Mouse (Mus musculus) heart, embryonic 14.5 days (tissue): ENCODE measurements around the gene Erc2. TPM values are rescaled to one million over a fixed set of nuclear protein-coding genes. Genes with fewer than 3 reads are reported as not detected.

ENCODE experiments used
- ATAC-seq: fragments of 200-750 bp; cut with Nextera tagmentation; 2 replicates; pipeline ENCODE4 v1.8.0; 2017; ENCODE audit warnings: low read depth, moderate TSS enrichment; ENCODE audit not compliant: insufficient number of reproducible peaks, insufficient read depth, low FRiP score
- H3K27ac ChIP-seq, 2 experiments: fragments of 200-500 bp in 1 of 2; fragments of 300-500 bp in 1 of 2; sonication (generic) in 1 of 2; replicated peaks in 1 of 2; 2 replicates each; pipeline ENCODE4 v1.5.1; 2012 to 2014; ENCODE audit warnings: low read depth in 2 of 2, low read length in 2 of 2, control low read depth in 1 of 2, mild to moderate bottlenecking in 1 of 2, mixed read lengths in 1 of 2; ENCODE audit not compliant: control insufficient read depth in 1 of 2, insufficient read depth in 1 of 2
- H3K27me3 ChIP-seq: fragments of 300-500 bp; sonication (generic); 2 replicates; pipeline ENCODE4 v1.6.1; 2014; ENCODE audit warnings: mild to moderate bottlenecking, low read length, control low read depth; ENCODE audit not compliant: control insufficient read depth, insufficient read depth
- H3K36me3 ChIP-seq: fragments of 300-500 bp; sonication (generic); 2 replicates; pipeline ENCODE4 v1.6.1; 2014; ENCODE audit warnings: mild to moderate bottlenecking, control low read depth, low read length, mixed read lengths; ENCODE audit not compliant: control insufficient read depth, insufficient read depth
- H3K4me1 ChIP-seq, 2 experiments: fragments of 200-500 bp in 1 of 2; fragments of 300-500 bp in 1 of 2; sonication (generic) in 1 of 2; 2 replicates each; pipeline ENCODE4 v1.6.1; 2012 to 2014; ENCODE audit warnings: low read length in 2 of 2, control low read depth in 1 of 2, mixed read lengths in 1 of 2; ENCODE audit not compliant: control insufficient read depth in 2 of 2, insufficient read depth in 2 of 2
- H3K4me2 ChIP-seq: fragments of 300-500 bp; sonication (generic); 2 replicates; pipeline ENCODE4 v1.6.1; 2014; ENCODE audit warnings: mild to moderate bottlenecking, low read length
- H3K4me3 ChIP-seq, 2 experiments: fragments of 200-500 bp in 1 of 2; fragments of 300-500 bp in 1 of 2; sonication (generic) in 1 of 2; 2 replicates each; pipeline ENCODE4 v1.5.1; 2012 to 2014; ENCODE audit warnings: low read length in 2 of 2, mild to moderate bottlenecking in 2 of 2, control low read depth in 1 of 2, low read depth in 1 of 2, moderate library complexity in 1 of 2; ENCODE audit not compliant: control insufficient read depth in 1 of 2, insufficient read depth in 1 of 2
- H3K9ac ChIP-seq: fragments of 300-500 bp; sonication (generic); 2 replicates; pipeline ENCODE4 v1.6.1; 2014; ENCODE audit warnings: mild to moderate bottlenecking, low read length
- H3K9me3 ChIP-seq: fragments of 300-500 bp; sonication (generic); 2 replicates; pipeline ENCODE4 v1.6.1; 2016; ENCODE audit warnings: low read length, control low read depth; ENCODE audit not compliant: control insufficient read depth
- WGBS: fragments of 180-500 bp; shearing (Covaris S2); extraction: QIAGEN DNeasy Blood & Tissue Kit; methylation state at CpG from one replicate; pipeline ENCODE4 v1.1.7; 2014; 5-methylcytosine and 5-hydroxymethylcytosine counted together
- polyA plus RNA-seq: library from polyadenylated mRNA; unstranded; fragments of >200 nt; fragmentation: Nextera tagmentation; extraction: Ambion mirVana; gene quantifications from 2 replicates; pipeline ENCODE4 v1.2.1, GENCODE M21; 2014

The Erc2 gene
- polyA plus RNA-seq, 1 experiment from 2014 or later: 3.2 TPM

GRCm38 (mm10) chr14:28456372-28457076, 834.3 kb downstream of the Erc2 start:
- Histone ChIP-seq H3K36me3 (no peaks in the 10 kb centered on the region), H3K4me3 (no peak overlapping the region), H3K27me3 (no peaks in the 10 kb centered on the region), H3K9me3 (no peaks in the 10 kb centered on the region), H3K4me1 (no peaks in the 10 kb centered on the region), H3K9ac (no peak overlapping the region), H3K27ac (no peak overlapping the region), H3K4me2 (no peak overlapping the region)
- no peak for ATAC-seq
- WGBS: 79% methylated on average over 7 of the region's 7 CpGs

- no peak overlapping the region for H3K4me2 ChIP-seq
- no peaks in the 10 kb centered on the region for H3K27me3 ChIP-seq
- no peaks in the 10 kb centered on the region for H3K4me1 ChIP-seq
- H3K4me3 ChIP-seq: no peak overlapping the region
- WGBS: 70% methylated on average over 3 of the region's 3 CpGs
- no peak overlapping the region for H3K9ac ChIP-seq
- H3K27ac ChIP-seq: no peak overlapping the region
- no peak for ATAC-seq
- no peaks in the 10 kb centered on the region for H3K9me3 ChIP-seq
- no peaks in the 10 kb centered on the region for H3K36me3 ChIP-seq
Measured at GRCm38 (mm10) chr14:28457428-28457827, 835.2 kb downstream of the Erc2 start.

- no peaks in the 10 kb centered on the region for H3K27me3 ChIP-seq
Measured at GRCm38 (mm10) chr14:28467956-28468355, 845.7 kb downstream of the Erc2 start.

GRCm38 (mm10) chr14:28469696-28470095, 847.5 kb downstream of the Erc2 start:
- no peaks in the 10 kb centered on the region for H3K27me3 ChIP-seq
- WGBS: 21% methylated on average over 4 of the region's 4 CpGs
- H3K4me3 ChIP-seq: no peak overlapping the region
- no peaks in the 10 kb centered on the region for H3K36me3 ChIP-seq
- ATAC-seq: no peak
- no peak overlapping the region for H3K4me2 ChIP-seq
- no peaks in the 10 kb centered on the region for H3K4me1 ChIP-seq
- H3K9me3 ChIP-seq: no peaks in the 10 kb centered on the region
- no peak overlapping the region for H3K9ac ChIP-seq
- H3K27ac ChIP-seq: no peak overlapping the region

More at GRCm38 (mm10) chr14:28467956-28468355, 845.7 kb downstream of the Erc2 start:
- 80% methylated on average over 5 of the region's 5 CpGs for WGBS
- no peak overlapping the region for H3K27ac ChIP-seq
- no peaks in the 10 kb centered on the region for H3K4me1 ChIP-seq
- ATAC-seq: no peak
- H3K4me2 ChIP-seq: no peak overlapping the region
- no peak overlapping the region for H3K9ac ChIP-seq
- H3K4me3 ChIP-seq: no peak overlapping the region
- no peaks in the 10 kb centered on the region for H3K9me3 ChIP-seq
- H3K36me3 ChIP-seq: no peaks in the 10 kb centered on the region

GRCm38 (mm10) chr14:28470212-28470611, 848.0 kb downstream of the Erc2 start:
- Histone ChIP-seq H3K27me3 (no peaks in the 10 kb centered on the region), H3K27ac (no peak overlapping the region), H3K9me3 (no peaks in the 10 kb centered on the region), H3K9ac (no peak overlapping the region), H3K4me2 (no peak overlapping the region), H3K4me3 (no peak overlapping the region), H3K36me3 (no peaks in the 10 kb centered on the region), H3K4me1 (no peaks in the 10 kb centered on the region)
- WGBS: 84% methylated on average over 6 of the region's 6 CpGs
- no peak for ATAC-seq

GRCm38 (mm10) chr14:28475012-28475411, 852.8 kb downstream of the Erc2 start:
- no peaks in the 10 kb centered on the region for H3K4me1 ChIP-seq
- H3K9ac ChIP-seq: no peak overlapping the region
- H3K27ac ChIP-seq: no peak overlapping the region
- no peak for ATAC-seq
- peak overlapping the region; percentile 18; the same call in 1 of the 2 replicates for H3K4me2 ChIP-seq
- H3K9me3 ChIP-seq: no peaks in the 10 kb centered on the region
- H3K4me3 ChIP-seq: no peak overlapping the region
- H3K27me3 ChIP-seq: no peaks in the 10 kb centered on the region
- WGBS: 42% methylated on average over 3 of the region's 3 CpGs
- H3K36me3 ChIP-seq: no peaks in the 10 kb centered on the region

GRCm38 (mm10) chr14:28475421-28475820, 853.2 kb downstream of the Erc2 start:
- no peak overlapping the region for H3K9ac ChIP-seq
- no peaks in the 10 kb centered on the region for H3K9me3 ChIP-seq
- no peak for ATAC-seq
- H3K27me3 ChIP-seq: no peaks in the 10 kb centered on the region
- H3K4me1 ChIP-seq: no peaks in the 10 kb centered on the region
- no peaks in the 10 kb centered on the region for H3K36me3 ChIP-seq
- H3K27ac ChIP-seq: no peak overlapping the region
- H3K4me3 ChIP-seq: no peak overlapping the region
- peak overlapping the region; percentile 18; the same call in 1 of the 2 replicates for H3K4me2 ChIP-seq
- 24% methylated on average over 7 of the region's 7 CpGs for WGBS

- H3K27me3 ChIP-seq: no peaks in the 10 kb centered on the region
- 53% methylated on average over 3 of the region's 3 CpGs for WGBS
- no peak overlapping the region for H3K27ac ChIP-seq
- H3K4me1 ChIP-seq: peaks cover 0 to 2% of the 10 kb centered on the region in 2 experiments; a peak in 1 of 4 replicates
- H3K4me3 ChIP-seq: no peak overlapping the region
- H3K9ac ChIP-seq: no peak overlapping the region
- no peaks in the 10 kb centered on the region for H3K36me3 ChIP-seq
- H3K4me2 ChIP-seq: no peak overlapping the region
- no peak for ATAC-seq
- H3K9me3 ChIP-seq: no peaks in the 10 kb centered on the region
Measured at GRCm38 (mm10) chr14:28476746-28477145, 854.5 kb downstream of the Erc2 start.
